Mouse (Mus musculus) limb, embryonic 12.5 days (tissue): ENCODE data around the gene Mif4gd. TPM values are rescaled to one million over a fixed set of nuclear protein-coding genes. Genes with fewer than 3 reads are reported as not detected.

Source experiments
- ATAC-seq: fragments of 200-750 bp; cut with Nextera tagmentation; 2 replicates; pipeline ENCODE4 v1.8.0; 2017; ENCODE audit warnings: low read depth, moderate TSS enrichment; ENCODE audit not compliant: insufficient number of reproducible peaks, insufficient read depth, low FRiP score, low TSS enrichment
- H3K27ac ChIP-seq: fragments of 300-500 bp; sonication (generic); 2 replicates; pipeline ENCODE4 v1.5.1; 2016; ENCODE audit warnings: mild to moderate bottlenecking, moderate library complexity
- H3K27me3 ChIP-seq: fragments of 300-500 bp; sonication (generic); 2 replicates; pipeline ENCODE4 v1.6.1; 2016; ENCODE audit warnings: mild to moderate bottlenecking, moderate library complexity
- H3K36me3 ChIP-seq: fragments of 300-500 bp; sonication (generic); 2 replicates; pipeline ENCODE4 v1.6.1; 2016; ENCODE audit warnings: mild to moderate bottlenecking, moderate library complexity
- H3K4me1 ChIP-seq: fragments of 300-500 bp; sonication (generic); replicated peaks from 2 replicates; pipeline ENCODE4 v1.6.1; 2016
- H3K4me2 ChIP-seq: fragments of 300-500 bp; sonication (generic); 2 replicates; pipeline ENCODE4 v1.6.1; 2016; ENCODE audit warnings: mild to moderate bottlenecking, moderate library complexity
- H3K4me3 ChIP-seq: fragments of 300-500 bp; sonication (generic); replicated peaks from 2 replicates; pipeline ENCODE4 v1.5.1; 2016; ENCODE audit warnings: mild to moderate bottlenecking
- H3K9ac ChIP-seq: fragments of 300-500 bp; sonication (generic); replicated peaks from 2 replicates; pipeline ENCODE4 v1.6.1; 2016; ENCODE audit warnings: mild to moderate bottlenecking, moderate library complexity
- H3K9me3 ChIP-seq: fragments of 300-500 bp; sonication (generic); 2 replicates; pipeline ENCODE4 v1.6.1; 2016; ENCODE audit warnings: mild to moderate bottlenecking, moderate library complexity
- WGBS: fragments of 180-500 bp; shearing (Covaris S2); methylation state at CpG from one replicate; pipeline ENCODE4 v1.1.7; 2016; 5-methylcytosine and 5-hydroxymethylcytosine counted together
- polyA plus RNA-seq: library from polyadenylated mRNA; unstranded; fragments of >200 nt; fragmentation: Nextera tagmentation; extraction: Ambion mirVana; gene quantifications from 2 replicates; pipeline ENCODE4 v1.2.1, GENCODE M21; 2016

The Mif4gd gene
- polyA plus RNA-seq, 1 experiment from 2014 or later, result 18.2 TPM

DNA sequence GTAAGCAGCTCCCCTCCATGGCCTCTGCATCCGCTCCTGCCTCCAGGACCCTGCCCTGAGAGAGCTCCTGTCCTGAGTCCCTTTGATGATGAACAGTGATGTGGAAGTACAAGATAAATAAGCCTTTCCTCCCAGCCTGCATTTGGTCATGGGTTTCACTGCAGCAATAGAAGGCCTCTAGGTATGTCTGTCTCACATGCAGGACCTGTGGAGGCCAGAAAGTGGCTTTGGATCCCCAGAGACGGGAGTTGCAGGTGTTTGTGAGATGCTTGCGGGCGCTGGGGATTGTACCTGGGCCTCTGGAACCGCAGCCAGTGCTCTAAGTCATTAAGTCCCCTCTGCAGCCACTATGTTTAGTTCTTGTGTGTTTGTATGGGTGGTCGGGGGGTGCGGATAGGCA is 7.2 kb upstream of the Mif4gd start:
- H3K9ac ChIP-seq, result no peak overlapping the region
- no peak overlapping the region for H3K4me2 ChIP-seq
- ATAC-seq, result no peak
- H3K27me3 ChIP-seq, result no peaks in the 10 kb centered on the region
- no peaks in the 10 kb centered on the region for H3K4me1 ChIP-seq
- WGBS, result 92% methylated on average over 7 of the region's 7 CpGs
- no peaks in the 10 kb centered on the region for H3K9me3 ChIP-seq
- H3K27ac ChIP-seq, result no peak overlapping the region
- no peak overlapping the region for H3K4me3 ChIP-seq
- peaks cover 62% of the 10 kb centered on the region for H3K36me3 ChIP-seq

DNA sequence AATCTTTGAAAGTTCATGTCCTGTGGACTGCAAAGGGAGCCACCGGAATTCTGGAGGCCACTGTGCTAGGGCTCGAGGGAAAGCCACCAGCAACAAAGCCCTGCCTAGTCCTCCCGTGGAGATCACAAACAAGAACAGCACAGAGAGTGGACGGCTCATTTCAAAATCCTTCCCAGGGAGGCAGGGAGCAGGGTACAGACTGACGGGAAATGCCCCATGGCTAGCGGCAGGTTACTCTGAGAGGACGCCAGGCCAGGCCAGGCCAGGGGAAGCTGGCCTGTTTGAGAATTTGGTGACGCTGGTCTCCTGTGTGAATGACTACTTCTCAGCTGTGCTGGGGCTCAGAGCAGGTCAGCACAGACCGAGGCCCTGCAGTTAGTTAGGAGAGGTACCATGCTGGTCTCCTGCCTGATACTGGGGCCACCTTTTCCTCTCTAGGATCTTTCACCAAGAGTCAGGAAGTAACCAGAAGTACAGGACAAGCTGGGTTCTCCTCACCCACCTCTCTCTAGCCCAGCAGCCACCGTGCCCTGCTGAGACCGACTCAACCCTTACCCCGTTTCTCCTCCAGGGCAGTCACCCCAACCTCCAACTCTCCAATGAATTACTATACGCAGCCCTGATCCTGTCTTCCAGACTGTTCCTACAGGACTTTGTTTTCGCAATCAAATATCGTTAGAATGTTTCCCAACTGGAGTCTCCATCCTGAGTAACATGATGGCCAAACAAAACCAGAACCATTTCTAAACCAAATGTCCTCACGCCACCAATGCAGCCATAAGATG is 6.2 kb upstream of the Mif4gd start:
- H3K9ac ChIP-seq, result no peak overlapping the region
- H3K4me2 ChIP-seq, result no peak overlapping the region
- no peaks in the 10 kb centered on the region for H3K9me3 ChIP-seq
- ATAC-seq, result no peak
- H3K36me3 ChIP-seq, result peaks cover 70% of the 10 kb centered on the region
- no peaks in the 10 kb centered on the region for H3K27me3 ChIP-seq
- no peaks in the 10 kb centered on the region for H3K4me1 ChIP-seq
- H3K27ac ChIP-seq, result no peak overlapping the region
- 91% methylated on average over 16 of the region's 16 CpGs for WGBS
- no peak overlapping the region for H3K4me3 ChIP-seq

DNA sequence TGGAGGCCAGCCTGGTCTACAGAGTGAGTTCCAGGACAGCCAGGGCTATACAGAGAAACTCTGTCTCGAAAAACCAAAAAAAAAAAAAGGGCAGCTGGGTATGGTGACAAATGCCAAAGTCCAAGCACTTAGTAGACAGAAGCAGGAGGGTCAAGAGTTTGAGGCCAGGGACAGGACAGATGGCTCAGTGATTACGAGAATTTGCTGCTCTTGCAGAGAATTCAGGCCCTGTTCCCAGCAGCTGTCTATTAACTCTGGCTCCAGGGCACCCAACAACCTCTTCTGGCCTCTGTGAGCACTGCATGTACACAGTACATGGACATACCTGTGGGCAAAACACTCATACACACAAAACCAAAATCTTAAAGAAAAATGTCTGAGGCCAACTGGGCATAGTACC is 5.2 kb upstream of the Mif4gd start:
- Histone ChIP-seq H3K27me3 (no peaks in the 10 kb centered on the region), H3K4me2 (no peak overlapping the region), H3K4me3 (no peak overlapping the region), H3K9ac (no peak overlapping the region), H3K27ac (no peak overlapping the region), H3K4me1 (peaks cover 7% of the 10 kb centered on the region; the same call in 1 of the 2 replicates), H3K36me3 (peaks cover 62% of the 10 kb centered on the region), H3K9me3 (no peaks in the 10 kb centered on the region)
- WGBS, result 78% methylated on average over 2 of the region's 2 CpGs
- ATAC-seq, result no peak

- Histone ChIP-seq H3K4me1 (peaks cover 10% of the 10 kb centered on the region; the same call in 1 of the 2 replicates), H3K27ac (no peak overlapping the region), H3K27me3 (no peaks in the 10 kb centered on the region), H3K4me2 (no peak overlapping the region), H3K4me3 (no peak overlapping the region), H3K36me3 (peaks cover 51% of the 10 kb centered on the region), H3K9ac (no peak overlapping the region), H3K9me3 (no peaks in the 10 kb centered on the region)
- no peak for ATAC-seq
- WGBS, result 81% methylated on average over 6 of the region's 6 CpGs
Observed at GRCm38 (mm10) chr11:115616893-115617292, 4.1 kb upstream of the Mif4gd start.

GRCm38 (mm10) chr11:115616371-115616770 is 3.6 kb upstream of the Mif4gd start:
- no peaks in the 10 kb centered on the region for H3K27me3 ChIP-seq
- H3K9ac ChIP-seq, result no peak overlapping the region
- no peak overlapping the region for H3K27ac ChIP-seq
- no peak overlapping the region for H3K4me2 ChIP-seq
- no peaks in the 10 kb centered on the region for H3K9me3 ChIP-seq
- no peak overlapping the region for H3K4me3 ChIP-seq
- peaks cover 15% of the 10 kb centered on the region; the same call in 1 of the 2 replicates for H3K4me1 ChIP-seq
- 89% methylated on average over 7 of the region's 7 CpGs for WGBS
- peaks cover 46% of the 10 kb centered on the region for H3K36me3 ChIP-seq
- ATAC-seq, result no peak

DNA sequence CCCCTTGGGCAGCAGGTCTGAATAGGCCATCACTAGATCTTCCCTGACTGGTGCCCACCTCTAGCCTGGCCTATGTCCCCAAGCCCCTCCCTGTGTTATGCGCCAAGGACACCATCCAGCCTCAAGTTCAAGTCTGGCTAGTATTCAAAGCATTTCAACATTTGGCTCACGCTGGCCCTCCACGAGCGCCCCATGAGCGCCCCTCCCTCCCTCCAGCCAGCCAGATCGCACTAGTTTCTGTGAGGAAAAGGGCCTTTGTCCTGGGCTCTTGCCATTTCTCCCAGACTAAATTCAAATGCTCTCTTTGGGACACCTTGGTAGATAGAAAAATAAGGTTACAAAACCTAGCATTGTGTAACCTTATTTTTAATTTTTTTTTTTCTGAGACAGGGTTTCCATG is 3.1 kb upstream of the Mif4gd start:
- 91% methylated on average over 6 of the region's 6 CpGs for WGBS
- Histone ChIP-seq H3K27me3 (no peaks in the 10 kb centered on the region), H3K36me3 (peaks cover 41% of the 10 kb centered on the region), H3K9ac (no peak overlapping the region), H3K4me1 (peaks cover 16% of the 10 kb centered on the region; the same call in 1 of the 2 replicates), H3K4me2 (no peak overlapping the region), H3K4me3 (no peak overlapping the region), H3K27ac (no peak overlapping the region), H3K9me3 (no peaks in the 10 kb centered on the region)
- ATAC-seq, result no peak

DNA sequence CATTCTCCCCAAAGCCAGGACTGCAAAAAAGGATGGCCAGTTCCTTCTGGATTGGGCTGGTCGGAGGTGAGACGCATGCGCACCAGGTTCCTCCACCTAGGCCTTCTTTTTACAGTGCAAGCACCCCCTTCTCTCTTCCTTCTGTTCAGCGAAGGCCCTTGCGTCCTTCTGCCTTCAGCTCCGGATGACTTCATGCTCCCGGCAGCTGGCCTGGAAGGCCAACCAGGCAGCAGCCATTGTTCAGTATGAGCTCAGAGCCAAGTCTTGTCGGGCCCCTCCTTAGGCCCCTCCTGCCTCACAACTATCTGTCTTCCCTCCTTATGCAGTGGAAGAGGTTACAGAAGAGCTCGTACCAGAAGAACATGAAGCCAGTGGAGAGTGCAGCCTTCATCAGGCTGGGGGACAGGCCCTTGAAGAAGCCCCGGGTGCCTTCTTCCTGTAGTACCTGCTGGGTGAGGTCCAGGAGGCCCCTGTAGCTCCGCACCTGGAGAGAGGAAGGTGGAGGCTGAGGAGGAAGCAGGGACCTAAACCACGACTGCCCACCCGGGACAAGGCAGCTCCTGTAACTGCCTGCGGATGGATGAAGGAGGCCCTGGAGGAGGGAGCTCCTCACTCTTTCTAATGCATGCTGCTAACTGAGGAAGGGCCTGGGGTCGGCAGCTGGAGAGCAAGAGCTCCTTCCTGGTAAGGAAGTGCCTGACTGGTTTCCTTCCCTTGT is 2.5 kb upstream of the Mif4gd start:
- Histone ChIP-seq H3K27me3 (no peaks in the 10 kb centered on the region), H3K4me2 (no peak overlapping the region), H3K4me3 (no peak overlapping the region), H3K9ac (no peak overlapping the region), H3K36me3 (peaks cover 35% of the 10 kb centered on the region), H3K27ac (no peak overlapping the region), H3K9me3 (no peaks in the 10 kb centered on the region), H3K4me1 (peaks cover 16% of the 10 kb centered on the region; the same call in 1 of the 2 replicates)
- no peak for ATAC-seq
- 83% methylated on average over 15 of the region's 15 CpGs for WGBS

GRCm38 (mm10) chr11:115614346-115615107 is 1.8 kb upstream of the Mif4gd start:
- ATAC-seq, result no peak
- 87% methylated on average over 10 of the region's 10 CpGs for WGBS
- Histone ChIP-seq H3K27ac (no peak overlapping the region), H3K4me3 (no peak overlapping the region), H3K36me3 (peaks cover 31% of the 10 kb centered on the region), H3K27me3 (no peaks in the 10 kb centered on the region), H3K4me2 (no peak overlapping the region), H3K4me1 (peaks cover 16% of the 10 kb centered on the region; the same call in 1 of the 2 replicates), H3K9ac (no peak overlapping the region), H3K9me3 (no peaks in the 10 kb centered on the region)

GRCm38 (mm10) chr11:115613138-115613945 is 573 bp upstream of the Mif4gd start:
- Histone ChIP-seq H3K27me3 (no peaks in the 10 kb centered on the region), H3K9me3 (no peaks in the 10 kb centered on the region), H3K9ac (peak overlapping the region; percentile 67), H3K4me3 (peak overlapping the region; percentile 63), H3K36me3 (peaks cover 41% of the 10 kb centered on the region), H3K27ac (peak overlapping the region; percentile 89), H3K4me2 (peak overlapping the region; percentile 81), H3K4me1 (peaks cover 16% of the 10 kb centered on the region; the same call in 1 of the 2 replicates)
- under 1% methylated on average over 16 of the region's 16 CpGs for WGBS
- ATAC-seq, result no peak

DNA sequence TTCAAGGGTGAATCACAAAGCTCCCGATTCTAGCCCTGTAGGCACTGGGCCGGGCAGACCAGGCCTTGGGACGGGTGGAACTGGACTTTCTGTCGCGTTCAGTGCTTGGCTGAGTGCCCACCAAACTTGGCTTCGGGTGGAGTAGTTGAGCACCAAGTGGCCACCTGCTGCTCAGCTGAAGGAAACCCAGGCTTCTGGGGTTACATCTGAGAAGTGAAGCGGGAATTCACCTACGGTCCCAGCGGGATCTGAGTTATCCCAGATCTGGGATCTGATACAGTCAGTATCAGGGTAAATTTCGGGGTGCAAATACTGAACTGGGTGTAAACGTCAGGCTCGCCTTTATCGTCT is 735 bp downstream of the Mif4gd start:
- H3K4me3 ChIP-seq, result peak overlapping the region; percentile 63
- ATAC-seq, result peak; percentile 22; the same call in 1 of the 2 replicates
- peak overlapping the region; percentile 65 for H3K9ac ChIP-seq
- H3K27ac ChIP-seq, result peak overlapping the region; percentile 74; the same call in 1 of the 2 replicates
- H3K4me2 ChIP-seq, result peak overlapping the region; percentile 81
- H3K4me1 ChIP-seq, result peaks cover 16% of the 10 kb centered on the region; the same call in 1 of the 2 replicates
- H3K9me3 ChIP-seq, result no peaks in the 10 kb centered on the region
- no peaks in the 10 kb centered on the region for H3K27me3 ChIP-seq
- WGBS, result 2% methylated on average over 13 of the region's 13 CpGs
- H3K36me3 ChIP-seq, result peaks cover 48% of the 10 kb centered on the region
